Mouse (Mus musculus) limb, embryonic 10.5 days (tissue): ENCODE measurements around the gene Thsd4. TPM values are rescaled to one million over a fixed set of nuclear protein-coding genes. Genes with fewer than 3 reads are reported as not detected.
"Not testable (repeated sequence)": the region's sequence is repeated elsewhere in the genome, so short reads cannot be mapped to it uniquely, and the experiment has no call there.

Source experiments
- DNase-seq: peaks from one replicate; pipeline ENCODE4 v3.0.0-alpha.2; 2017; ENCODE audit warnings: low spot score
- H3K27ac ChIP-seq: fragments of 300-500 bp; sonication (generic); 2 replicates; pipeline ENCODE4 v1.5.1; 2016; ENCODE audit warnings: mild to moderate bottlenecking
- H3K27me3 ChIP-seq: fragments of 300-500 bp; sonication (generic); 2 replicates; pipeline ENCODE4 v1.6.1; 2016; ENCODE audit warnings: low read depth, mild to moderate bottlenecking; ENCODE audit not compliant: poor library complexity, severe bottlenecking
- H3K36me3 ChIP-seq: fragments of 300-500 bp; sonication (generic); 2 replicates; pipeline ENCODE4 v1.6.1; 2016; ENCODE audit warnings: mild to moderate bottlenecking, moderate library complexity
- H3K4me1 ChIP-seq: fragments of 300-500 bp; sonication (generic); 2 replicates; pipeline ENCODE4 v1.6.1; 2016
- H3K4me3 ChIP-seq: fragments of 300-500 bp; sonication (generic); 2 replicates; pipeline ENCODE4 v1.5.1; 2016; ENCODE audit warnings: mild to moderate bottlenecking, moderate library complexity
- H3K9me3 ChIP-seq: fragments of 300-500 bp; sonication (generic); replicated peaks from 2 replicates; pipeline ENCODE4 v1.6.1; 2016; ENCODE audit warnings: mild to moderate bottlenecking
- WGBS: fragments of 180-500 bp; shearing (Covaris S2); methylation state at CpG from one replicate; pipeline ENCODE4 v1.1.7; 2016; 5-methylcytosine and 5-hydroxymethylcytosine counted together
- polyA plus RNA-seq: library from polyadenylated mRNA; unstranded; fragments of >200 nt; fragmentation: Nextera tagmentation; extraction: Ambion mirVana; gene quantifications from 2 replicates; pipeline ENCODE4 v1.2.1, GENCODE M21; 2016

Thsd4 gene
- polyA plus RNA-seq, 1 experiment from 2014 or later, result 11.8 TPM

GRCm38 (mm10) chr9:60180936-60181335, 340.9 kb downstream of the Thsd4 start:
- no peak overlapping the region for H3K27ac ChIP-seq
- peaks cover 33% of the 10 kb centered on the region for H3K4me1 ChIP-seq
- H3K36me3 ChIP-seq, result no peaks in the 10 kb centered on the region
- no peaks in the 10 kb centered on the region for H3K9me3 ChIP-seq
- WGBS, result 91% methylated on average over 3 of the region's 3 CpGs
- DNase-seq, result no peak
- no peak overlapping the region for H3K4me3 ChIP-seq
- no peaks in the 10 kb centered on the region for H3K27me3 ChIP-seq

- H3K27me3 ChIP-seq, result no peaks in the 10 kb centered on the region
- peaks cover 33% of the 10 kb centered on the region for H3K4me1 ChIP-seq
- no peak overlapping the region for H3K4me3 ChIP-seq
- H3K27ac ChIP-seq, result peak overlapping the region; percentile 11; the same call in 1 of the 2 replicates
- WGBS, result 79% methylated on average over 6 of the region's 6 CpGs
- DNase-seq, result no peak
- no peaks in the 10 kb centered on the region for H3K36me3 ChIP-seq
- no peaks in the 10 kb centered on the region for H3K9me3 ChIP-seq
Observed at GRCm38 (mm10) chr9:60180114-60180513, 341.7 kb downstream of the Thsd4 start.

- WGBS, result 90% methylated on average over 3 of the region's 3 CpGs
- Histone ChIP-seq H3K4me1 (peaks cover 22% of the 10 kb centered on the region), H3K9me3 (no peaks in the 10 kb centered on the region), H3K4me3 (no peak overlapping the region), H3K27ac (no peak overlapping the region), H3K27me3 (no peaks in the 10 kb centered on the region), H3K36me3 (no peaks in the 10 kb centered on the region)
- DNase-seq, result no peak
Observed at GRCm38 (mm10) chr9:60176311-60176710, 345.5 kb downstream of the Thsd4 start.

GRCm38 (mm10) chr9:60172459-60173060, 349.3 kb downstream of the Thsd4 start:
- H3K4me1 ChIP-seq, result peaks cover 24% of the 10 kb centered on the region
- DNase-seq, H3K9me3 ChIP-seq, H3K4me3 ChIP-seq, H3K36me3 ChIP-seq, H3K27me3 ChIP-seq: not testable (repeated sequence)
- H3K27ac ChIP-seq, result peak overlapping the region; percentile 77
- WGBS, result 47% methylated on average over 9 of the region's 9 CpGs

DNA sequence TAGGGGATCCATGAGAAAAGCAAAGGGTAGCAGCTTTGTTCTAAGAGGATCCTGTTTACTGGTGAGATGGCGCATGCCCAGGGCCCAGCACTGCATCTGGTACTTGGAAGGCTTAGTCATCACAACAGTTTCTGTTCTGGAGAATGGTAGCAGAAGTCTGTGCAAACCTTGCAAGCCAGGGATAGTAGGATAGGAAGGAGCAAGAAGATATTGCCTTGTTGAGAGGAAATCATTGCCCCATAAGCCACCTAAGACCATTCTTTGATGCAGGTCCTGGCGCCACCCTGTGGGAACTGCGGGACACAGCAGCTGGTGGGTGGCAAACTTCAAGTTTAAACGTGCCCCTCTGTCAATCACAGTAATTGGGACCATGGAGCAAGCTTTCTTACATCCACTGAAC, 354.9 kb downstream of the Thsd4 start:
- no peaks in the 10 kb centered on the region for H3K27me3 ChIP-seq
- H3K9me3 ChIP-seq, result no peaks in the 10 kb centered on the region
- H3K4me1 ChIP-seq, result peaks cover 14% of the 10 kb centered on the region
- no peaks in the 10 kb centered on the region for H3K36me3 ChIP-seq
- peak overlapping the region; percentile 12; the same call in 1 of the 2 replicates for H3K27ac ChIP-seq
- H3K4me3 ChIP-seq, result no peak overlapping the region
- WGBS, result 88% methylated on average over 4 of the region's 4 CpGs
- DNase-seq, result peak; percentile 58

DNA sequence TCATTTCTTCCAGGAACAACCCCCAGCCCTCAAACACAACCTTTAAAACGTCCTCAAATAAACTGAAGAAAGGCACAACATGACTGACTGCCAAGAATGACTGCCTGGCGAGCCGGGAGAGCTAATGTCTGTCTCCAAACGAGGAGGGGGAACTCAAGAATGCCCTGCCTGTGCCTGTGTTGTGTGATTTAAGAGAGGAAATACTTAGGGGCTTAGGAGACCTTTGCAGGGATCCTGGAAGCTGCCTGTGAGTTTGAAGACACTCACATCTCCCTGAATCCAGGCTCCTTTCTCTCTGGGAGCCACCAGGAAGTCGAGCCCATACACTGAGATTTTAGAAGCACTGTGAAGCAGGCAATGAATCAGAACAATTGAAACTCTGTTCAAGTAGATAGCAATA, 361.0 kb downstream of the Thsd4 start:
- H3K36me3 ChIP-seq, result no peaks in the 10 kb centered on the region
- WGBS, result 31% methylated on average over 5 of the region's 5 CpGs
- no peak for DNase-seq
- H3K27me3 ChIP-seq, result no peaks in the 10 kb centered on the region
- H3K9me3 ChIP-seq, result no peaks in the 10 kb centered on the region
- peaks cover 18% of the 10 kb centered on the region for H3K4me1 ChIP-seq
- 0 out of 2 replicates have a peak overlapping the region, but pooled peaks have one; percentile 50 for H3K27ac ChIP-seq
- no peak overlapping the region for H3K4me3 ChIP-seq

DNA sequence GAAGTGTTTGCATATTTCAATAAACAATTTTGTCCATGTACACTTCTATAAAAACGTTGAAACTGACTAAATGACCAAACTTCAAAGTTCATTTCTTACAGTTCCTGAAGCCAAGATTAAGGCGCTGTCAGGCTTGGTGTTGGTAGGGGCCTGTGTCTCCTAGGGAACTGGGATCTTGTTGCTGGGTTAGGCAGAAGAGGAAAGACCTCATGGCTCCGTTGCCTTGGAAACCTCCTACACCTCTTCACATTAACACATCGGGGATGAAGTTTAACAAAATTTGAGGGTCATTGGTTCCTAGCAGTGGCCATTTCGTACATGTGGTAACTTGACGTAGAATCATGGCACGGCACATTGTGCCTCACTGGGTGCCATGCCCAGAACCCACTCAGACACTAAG, 361.7 kb downstream of the Thsd4 start:
- no peak for DNase-seq
- H3K27me3 ChIP-seq, result no peaks in the 10 kb centered on the region
- H3K4me3 ChIP-seq, result no peak overlapping the region
- H3K9me3 ChIP-seq, result no peaks in the 10 kb centered on the region
- H3K27ac ChIP-seq, result no peak overlapping the region
- H3K36me3 ChIP-seq, result no peaks in the 10 kb centered on the region
- peaks cover 18% of the 10 kb centered on the region for H3K4me1 ChIP-seq
- 85% methylated on average over 7 of the region's 7 CpGs for WGBS

- Histone ChIP-seq H3K4me1 (peaks cover 5% of the 10 kb centered on the region; the same call in 1 of the 2 replicates), H3K36me3 (no peaks in the 10 kb centered on the region), H3K27ac (no peak overlapping the region), H3K4me3 (no peak overlapping the region), H3K27me3 (no peaks in the 10 kb centered on the region), H3K9me3 (no peaks in the 10 kb centered on the region)
- 89% methylated on average over 1 of the region's 1 CpGs for WGBS
- no peak for DNase-seq
Observed at GRCm38 (mm10) chr9:60152990-60153389, 368.9 kb downstream of the Thsd4 start.

GRCm38 (mm10) chr9:60151897-60152627, 369.8 kb downstream of the Thsd4 start:
- WGBS, result 91% methylated on average over 11 of the region's 11 CpGs
- no peak for DNase-seq

GRCm38 (mm10) chr9:60150511-60150910, 371.3 kb downstream of the Thsd4 start:
- peaks cover 16% of the 10 kb centered on the region for H3K4me1 ChIP-seq
- no peaks in the 10 kb centered on the region for H3K27me3 ChIP-seq
- no peak overlapping the region for H3K27ac ChIP-seq
- no peaks in the 10 kb centered on the region for H3K36me3 ChIP-seq
- 86% methylated on average over 1 of the region's 1 CpGs for WGBS
- no peak for DNase-seq
- H3K4me3 ChIP-seq, result no peak overlapping the region
- no peaks in the 10 kb centered on the region for H3K9me3 ChIP-seq

More at GRCm38 (mm10) chr9:60151897-60152627, 369.8 kb downstream of the Thsd4 start:
- Histone ChIP-seq H3K9me3 (no peaks in the 10 kb centered on the region), H3K27me3 (no peaks in the 10 kb centered on the region), H3K36me3 (no peaks in the 10 kb centered on the region), H3K4me1 (peaks cover 12% of the 10 kb centered on the region), H3K27ac (no peak overlapping the region), H3K4me3 (no peak overlapping the region)

- Histone ChIP-seq H3K4me1 (peaks cover 16% of the 10 kb centered on the region), H3K36me3 (no peaks in the 10 kb centered on the region), H3K9me3 (no peaks in the 10 kb centered on the region), H3K4me3 (no peak overlapping the region), H3K27ac (no peak overlapping the region), H3K27me3 (no peaks in the 10 kb centered on the region)
- no peak for DNase-seq
- WGBS, result 85% methylated on average over 7 of the region's 7 CpGs
Observed at GRCm38 (mm10) chr9:60148988-60149387, 372.9 kb downstream of the Thsd4 start.

DNA sequence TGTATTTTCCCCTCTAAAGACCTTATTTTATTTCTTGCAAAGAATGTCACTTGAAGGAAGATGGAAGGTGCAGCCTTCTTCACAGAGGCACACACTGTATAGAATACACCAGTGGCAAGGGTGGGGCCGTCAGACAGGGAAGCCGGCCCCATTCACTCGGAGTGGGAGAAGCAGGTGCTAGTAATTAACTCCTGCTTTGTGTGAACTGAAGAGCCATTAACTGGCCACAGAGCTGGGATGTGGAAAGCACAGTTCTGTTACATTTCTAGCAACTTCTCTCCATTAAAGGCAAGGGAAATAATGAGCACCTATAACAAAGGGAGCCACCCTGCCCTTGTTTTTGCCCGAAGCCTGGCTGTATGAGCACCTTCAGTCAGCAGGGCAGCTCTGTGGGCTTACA, 374.4 kb downstream of the Thsd4 start:
- H3K4me3 ChIP-seq, result no peak overlapping the region
- peaks cover 16% of the 10 kb centered on the region for H3K4me1 ChIP-seq
- DNase-seq, result no peak
- peak overlapping the region; percentile 68 for H3K27ac ChIP-seq
- no peaks in the 10 kb centered on the region for H3K36me3 ChIP-seq
- H3K27me3 ChIP-seq, result no peaks in the 10 kb centered on the region
- WGBS, result 40% methylated on average over 4 of the region's 4 CpGs
- no peaks in the 10 kb centered on the region for H3K9me3 ChIP-seq

- DNase-seq, result no peak
- no peaks in the 10 kb centered on the region for H3K27me3 ChIP-seq
- 94% methylated on average over 6 of the region's 6 CpGs for WGBS
- H3K9me3 ChIP-seq, result no peaks in the 10 kb centered on the region
- peaks cover 46% of the 10 kb centered on the region for H3K4me1 ChIP-seq
- H3K36me3 ChIP-seq, result no peaks in the 10 kb centered on the region
- H3K27ac ChIP-seq, result no peak overlapping the region
- H3K4me3 ChIP-seq, result no peak overlapping the region
Observed at GRCm38 (mm10) chr9:60143816-60144215, 378.0 kb downstream of the Thsd4 start.
